Mouse (Mus musculus) lung, embryonic 15.5 days (tissue): ENCODE data around the gene Fam71e1. TPM values are rescaled to one million over a fixed set of nuclear protein-coding genes. Genes with fewer than 3 reads are reported as not detected.

ENCODE experiments used
- ATAC-seq: fragments of 200-750 bp; cut with Nextera tagmentation; 2 replicates; pipeline ENCODE4 v1.8.0; 2017; ENCODE audit warnings: moderate number of reproducible peaks, borderline replicate concordance; ENCODE audit not compliant: low FRiP score, low TSS enrichment; ENCODE audit errors: extremely low read depth
- H3K27ac ChIP-seq: fragments of 300-500 bp; sonication (generic); 2 replicates; pipeline ENCODE4 v1.5.1; 2015; ENCODE audit warnings: moderate library complexity, mild to moderate bottlenecking, inconsistent platforms
- H3K27me3 ChIP-seq: fragments of 300-500 bp; sonication (generic); 2 replicates; pipeline ENCODE4 v1.6.1; 2015; ENCODE audit warnings: inconsistent platforms
- H3K36me3 ChIP-seq: fragments of 300-500 bp; sonication (generic); 2 replicates; pipeline ENCODE4 v1.6.1; 2015; ENCODE audit warnings: inconsistent platforms
- H3K4me1 ChIP-seq: fragments of 300-500 bp; sonication (generic); 2 replicates; pipeline ENCODE4 v1.6.1; 2015; ENCODE audit warnings: inconsistent platforms
- H3K4me2 ChIP-seq: fragments of 300-500 bp; sonication (generic); 2 replicates; pipeline ENCODE4 v1.6.1; 2015; ENCODE audit warnings: inconsistent platforms, mild to moderate bottlenecking, moderate library complexity
- H3K4me3 ChIP-seq: fragments of 300-500 bp; sonication (generic); 2 replicates; pipeline ENCODE4 v1.5.1; 2015; ENCODE audit warnings: mild to moderate bottlenecking, inconsistent platforms
- H3K9ac ChIP-seq: fragments of 300-500 bp; sonication (generic); 2 replicates; pipeline ENCODE4 v1.6.1; 2015; ENCODE audit warnings: inconsistent platforms
- H3K9me3 ChIP-seq: fragments of 300-500 bp; sonication (generic); 2 replicates; pipeline ENCODE4 v1.6.1; 2016; ENCODE audit warnings: inconsistent platforms
- WGBS: fragments of 180-500 bp; shearing (Covaris S2); methylation state at CpG from one replicate; pipeline ENCODE4 v1.1.7; 2015; 5-methylcytosine and 5-hydroxymethylcytosine counted together
- polyA plus RNA-seq: library from polyadenylated mRNA; unstranded; fragments of >200 nt; fragmentation: Nextera tagmentation; extraction: Ambion mirVana; gene quantifications from 2 replicates; pipeline ENCODE4 v1.2.1, GENCODE M21; 2015

Fam71e1 gene
- polyA plus RNA-seq, 1 experiment from 2014 or later: 11.1 TPM

GRCm38 (mm10) chr7:44532918-44533745 lies 36.8 kb downstream of the Fam71e1 start:
- H3K27me3 ChIP-seq: peaks cover 13% of the 10 kb centered on the region
- H3K9me3 ChIP-seq: no peaks in the 10 kb centered on the region
- WGBS: 80% methylated on average over 29 of the region's 29 CpGs
- no peak overlapping the region for H3K9ac ChIP-seq
- no peak for ATAC-seq
- peaks cover 46% of the 10 kb centered on the region for H3K36me3 ChIP-seq
- no peak overlapping the region for H3K27ac ChIP-seq
- no peaks in the 10 kb centered on the region for H3K4me1 ChIP-seq
- H3K4me2 ChIP-seq: no peak overlapping the region
- no peak overlapping the region for H3K4me3 ChIP-seq

GRCm38 (mm10) chr7:44533746-44534045 lies 37.3 kb downstream of the Fam71e1 start:
- Histone ChIP-seq H3K27ac (no peak overlapping the region), H3K4me1 (no peaks in the 10 kb centered on the region), H3K4me3 (no peak overlapping the region), H3K4me2 (no peak overlapping the region), H3K9me3 (no peaks in the 10 kb centered on the region), H3K36me3 (peaks cover 52% of the 10 kb centered on the region), H3K27me3 (peaks cover 8% of the 10 kb centered on the region), H3K9ac (no peak overlapping the region)
- ATAC-seq: no peak
- WGBS: 80% methylated on average over 12 of the region's 12 CpGs

GRCm38 (mm10) chr7:44534242-44534641 lies 37.9 kb downstream of the Fam71e1 start:
- no peak overlapping the region for H3K4me3 ChIP-seq
- no peak for ATAC-seq
- peaks cover 57% of the 10 kb centered on the region for H3K36me3 ChIP-seq
- H3K4me2 ChIP-seq: no peak overlapping the region
- no peaks in the 10 kb centered on the region for H3K4me1 ChIP-seq
- WGBS: 89% methylated on average over 13 of the region's 13 CpGs
- peaks cover 3% of the 10 kb centered on the region; the same call in 1 of the 2 replicates for H3K27me3 ChIP-seq
- no peak overlapping the region for H3K9ac ChIP-seq
- no peaks in the 10 kb centered on the region for H3K9me3 ChIP-seq
- no peak overlapping the region for H3K27ac ChIP-seq

GRCm38 (mm10) chr7:44534656-44535441 lies 38.5 kb downstream of the Fam71e1 start:
- no peak overlapping the region for H3K9ac ChIP-seq
- peaks cover 63% of the 10 kb centered on the region for H3K36me3 ChIP-seq
- ATAC-seq: no peak
- no peaks in the 10 kb centered on the region for H3K9me3 ChIP-seq
- no peak overlapping the region for H3K4me2 ChIP-seq
- no peak overlapping the region for H3K27ac ChIP-seq
- H3K27me3 ChIP-seq: no peaks in the 10 kb centered on the region
- no peak overlapping the region for H3K4me3 ChIP-seq
- no peaks in the 10 kb centered on the region for H3K4me1 ChIP-seq
- WGBS: 79% methylated on average over 19 of the region's 19 CpGs

- H3K9ac ChIP-seq: no peak overlapping the region
- no peaks in the 10 kb centered on the region for H3K9me3 ChIP-seq
- peaks cover 72% of the 10 kb centered on the region for H3K36me3 ChIP-seq
- no peaks in the 10 kb centered on the region for H3K27me3 ChIP-seq
- H3K27ac ChIP-seq: no peak overlapping the region
- no peak for ATAC-seq
- 90% methylated on average over 27 of the region's 27 CpGs for WGBS
- H3K4me3 ChIP-seq: no peak overlapping the region
- H3K4me1 ChIP-seq: no peaks in the 10 kb centered on the region
- H3K4me2 ChIP-seq: no peak overlapping the region
Observed at GRCm38 (mm10) chr7:44535657-44536589, 39.5 kb downstream of the Fam71e1 start.

- Histone ChIP-seq H3K36me3 (peaks cover 79% of the 10 kb centered on the region), H3K9ac (no peak overlapping the region), H3K4me3 (no peak overlapping the region), H3K4me1 (no peaks in the 10 kb centered on the region), H3K9me3 (no peaks in the 10 kb centered on the region), H3K4me2 (no peak overlapping the region), H3K27me3 (no peaks in the 10 kb centered on the region), H3K27ac (no peak overlapping the region)
- no peak for ATAC-seq
- 80% methylated on average over 6 of the region's 6 CpGs for WGBS
Observed at GRCm38 (mm10) chr7:44536590-44536968, 40.2 kb downstream of the Fam71e1 start.

- Histone ChIP-seq H3K9ac (no peak overlapping the region), H3K4me2 (no peak overlapping the region)
- no peak for ATAC-seq
Observed at GRCm38 (mm10) chr7:44537009-44537408, 40.6 kb downstream of the Fam71e1 start.

GRCm38 (mm10) chr7:44537496-44537895 lies 41.1 kb downstream of the Fam71e1 start:
- Histone ChIP-seq H3K27ac (no peak overlapping the region), H3K4me1 (no peaks in the 10 kb centered on the region), H3K36me3 (peaks cover 84% of the 10 kb centered on the region), H3K4me3 (no peak overlapping the region), H3K27me3 (no peaks in the 10 kb centered on the region), H3K9ac (no peak overlapping the region), H3K9me3 (no peaks in the 10 kb centered on the region), H3K4me2 (no peak overlapping the region)
- no peak for ATAC-seq
- WGBS: 92% methylated on average over 13 of the region's 13 CpGs

More at GRCm38 (mm10) chr7:44537009-44537408, 40.6 kb downstream of the Fam71e1 start:
- Histone ChIP-seq H3K36me3 (peaks cover 81% of the 10 kb centered on the region), H3K4me1 (no peaks in the 10 kb centered on the region), H3K27ac (no peak overlapping the region), H3K4me3 (no peak overlapping the region), H3K27me3 (no peaks in the 10 kb centered on the region), H3K9me3 (no peaks in the 10 kb centered on the region)
- 68% methylated on average over 7 of the region's 7 CpGs for WGBS

GRCm38 (mm10) chr7:44538756-44539624 lies 42.6 kb downstream of the Fam71e1 start:
- Histone ChIP-seq H3K4me1 (no peaks in the 10 kb centered on the region), H3K4me3 (no peak overlapping the region), H3K9ac (no peak overlapping the region), H3K9me3 (no peaks in the 10 kb centered on the region), H3K4me2 (no peak overlapping the region), H3K27me3 (no peaks in the 10 kb centered on the region), H3K36me3 (peaks cover 76% of the 10 kb centered on the region), H3K27ac (no peak overlapping the region)
- 88% methylated on average over 41 of the region's 41 CpGs for WGBS
- no peak for ATAC-seq

- H3K4me3 ChIP-seq: no peak overlapping the region
- WGBS: 94% methylated on average over 11 of the region's 11 CpGs
- H3K4me1 ChIP-seq: peaks cover 7% of the 10 kb centered on the region
- no peaks in the 10 kb centered on the region for H3K27me3 ChIP-seq
- peaks cover 46% of the 10 kb centered on the region for H3K36me3 ChIP-seq
- no peak overlapping the region for H3K27ac ChIP-seq
- no peaks in the 10 kb centered on the region for H3K9me3 ChIP-seq
- no peak overlapping the region for H3K4me2 ChIP-seq
- ATAC-seq: no peak
- no peak overlapping the region for H3K9ac ChIP-seq
Observed at GRCm38 (mm10) chr7:44542555-44542954, 46.2 kb downstream of the Fam71e1 start.

- no peaks in the 10 kb centered on the region for H3K27me3 ChIP-seq
- no peak overlapping the region for H3K9ac ChIP-seq
- whole genome bisulfite sequencing: 77% methylated on average over 12 of the region's 12 CpGs
- no peaks in the 10 kb centered on the region for H3K9me3 ChIP-seq
- no peak for ATAC-seq
- H3K27ac ChIP-seq: no peak overlapping the region
- no peak overlapping the region for H3K4me3 ChIP-seq
- H3K4me2 ChIP-seq: no peak overlapping the region
- peaks cover 12% of the 10 kb centered on the region for H3K4me1 ChIP-seq
- H3K36me3 ChIP-seq: peaks cover 42% of the 10 kb centered on the region
Observed at GRCm38 (mm10) chr7:44543071-44543470, 46.7 kb downstream of the Fam71e1 start.
